Mouse (Mus musculus) kidney, postnatal 0 days (tissue): ENCODE measurements around the gene Flrt1. TPM values are rescaled to one million over a fixed set of nuclear protein-coding genes. Genes with fewer than 3 reads are reported as not detected.
A peak's percentile ranks its signal among the peaks of the same experiment; 100 is the strongest.
"Not testable (repeated sequence)": the region's sequence is repeated elsewhere in the genome, so short reads cannot be mapped to it uniquely, and the experiment has no call there.

Experiments
- ATAC-seq: fragments of 200-750 bp; cut with Nextera tagmentation; replicated peaks from 2 replicates; pipeline ENCODE4 v1.8.0; 2017; ENCODE audit warnings: low read depth, moderate number of reproducible peaks, moderate TSS enrichment, moderate library complexity; ENCODE audit not compliant: low FRiP score
- DNase-seq: peaks from one replicate; pipeline ENCODE4 v3.0.0-alpha.2; 2016; ENCODE audit warnings: low spot score
- H3K27ac ChIP-seq: fragments of 300-500 bp; sonication (generic); 2 replicates; pipeline ENCODE4 v1.5.1; 2014; ENCODE audit warnings: mild to moderate bottlenecking
- H3K27me3 ChIP-seq: fragments of 300-500 bp; sonication (generic); 2 replicates; pipeline ENCODE4 v1.6.1; 2014; ENCODE audit warnings: low read length, mixed read lengths; ENCODE audit not compliant: insufficient read depth
- H3K36me3 ChIP-seq: fragments of 300-500 bp; sonication (generic); 2 replicates; pipeline ENCODE4 v1.6.1; 2014; ENCODE audit warnings: low read length, mixed read lengths; ENCODE audit not compliant: insufficient read depth
- H3K4me1 ChIP-seq: fragments of 300-500 bp; sonication (generic); replicated peaks from 2 replicates; pipeline ENCODE4 v1.6.1; 2014; ENCODE audit warnings: antibody characterized with exemption, low read length, mixed read lengths; ENCODE audit not compliant: insufficient read depth
- H3K4me2 ChIP-seq: fragments of 300-500 bp; sonication (generic); 2 replicates; pipeline ENCODE4 v1.6.1; 2014; ENCODE audit warnings: mild to moderate bottlenecking, low read length, moderate library complexity, mixed read lengths
- H3K4me3 ChIP-seq: fragments of 300-500 bp; sonication (generic); replicated peaks from 2 replicates; pipeline ENCODE4 v1.5.1; 2014; ENCODE audit warnings: low read depth, low read length
- H3K9ac ChIP-seq: fragments of 300-500 bp; sonication (generic); 2 replicates; pipeline ENCODE4 v1.6.1; 2014; ENCODE audit warnings: low read depth, low read length
- H3K9me3 ChIP-seq: fragments of 300-500 bp; sonication (generic); replicated peaks from 2 replicates; pipeline ENCODE4 v1.6.1; 2016; ENCODE audit warnings: low read length, inconsistent platforms, mixed read lengths
- CTCF ChIP-seq: IDR thresholded peaks from 2 replicates; pipeline ENCODE4 v1.5.1; 2016; ENCODE audit warnings: antibody characterized with exemption, low read depth, mild to moderate bottlenecking, moderate library complexity
- WGBS: fragments of 180-500 bp; shearing (Covaris S2); extraction: QIAGEN DNeasy Blood & Tissue Kit; methylation state at CpG from one replicate; pipeline ENCODE4 v1.1.7; 2014; 5-methylcytosine and 5-hydroxymethylcytosine counted together
- polyA plus RNA-seq: library from polyadenylated mRNA; unstranded; fragments of >200 nt; fragmentation: Nextera tagmentation; extraction: Ambion mirVana; gene quantifications from 2 replicates; pipeline ENCODE4 v1.2.1, GENCODE M21; 2015

Flrt1 gene
- polyA plus RNA-seq, 1 experiment from 2014 or later = 4.8 TPM

DNA sequence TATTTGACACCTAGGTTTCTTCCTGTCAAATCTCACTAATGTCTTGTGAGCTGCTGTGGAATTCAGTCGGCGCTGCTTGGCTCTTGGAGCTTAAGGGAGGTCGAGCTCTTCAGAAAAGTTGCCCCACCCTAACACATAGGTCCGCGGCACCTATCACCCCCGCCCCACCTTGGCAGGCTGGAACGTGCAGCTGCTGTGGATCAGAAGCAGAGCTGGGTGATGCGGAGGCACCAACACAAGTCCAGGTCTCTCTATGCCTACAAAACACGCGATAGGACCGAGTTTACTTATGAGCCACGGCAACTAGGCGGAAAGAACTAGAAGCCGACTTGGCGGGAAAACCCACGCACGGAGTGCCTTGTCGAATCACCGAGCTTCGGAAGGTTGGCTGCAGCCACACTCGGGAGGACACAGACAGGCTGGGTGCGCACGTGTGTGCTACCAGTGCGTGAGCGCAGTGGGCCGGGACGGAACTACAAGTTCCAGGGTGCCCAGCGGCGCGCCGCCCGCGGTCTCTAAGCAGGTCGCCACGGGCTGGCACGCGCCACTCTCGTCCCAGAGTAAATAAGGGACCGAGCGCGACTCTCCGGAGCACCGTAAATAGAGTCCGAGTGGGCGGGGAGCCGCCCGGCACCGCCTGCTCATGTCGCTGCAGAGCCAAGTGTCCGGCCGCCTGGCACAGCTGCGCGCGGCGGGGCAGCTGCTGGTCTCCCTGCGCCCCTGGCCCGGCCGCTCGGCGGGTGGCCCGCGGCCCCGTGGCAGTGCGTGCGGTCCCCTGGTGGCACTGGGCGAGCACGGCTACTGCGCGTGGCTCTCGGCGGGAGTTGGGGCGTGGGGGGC lies 49.1 kb downstream of the Flrt1 start, which contains the start of gene Macrod1:
TSS of gene Macrod1 (plus strand) at position 563 of the 840 bp plus-strand sequence.
- no peaks in the 10 kb centered on the region for H3K9me3 ChIP-seq
- H3K4me1 ChIP-seq = peaks cover 15% of the 10 kb centered on the region; the same call in 1 of the 2 replicates
- TF ChIP-seq CTCF = no peak
- peak within 1 kb of the TSS; percentile 60 for H3K4me3 ChIP-seq
- H3K9ac ChIP-seq = peak within 1 kb of the TSS; percentile 63
- 1% methylated on average over 72 of the region's 72 CpGs for WGBS
- ATAC-seq (peak; percentile 72), DNase-seq (peak; percentile 57)
- no peaks in the 10 kb centered on the region for H3K36me3 ChIP-seq
- peak within 1 kb of the TSS; percentile 99 for H3K4me2 ChIP-seq
- peak within 1 kb of the TSS; percentile 65 for H3K27ac ChIP-seq
- no peaks in the 10 kb centered on the region for H3K27me3 ChIP-seq

DNA sequence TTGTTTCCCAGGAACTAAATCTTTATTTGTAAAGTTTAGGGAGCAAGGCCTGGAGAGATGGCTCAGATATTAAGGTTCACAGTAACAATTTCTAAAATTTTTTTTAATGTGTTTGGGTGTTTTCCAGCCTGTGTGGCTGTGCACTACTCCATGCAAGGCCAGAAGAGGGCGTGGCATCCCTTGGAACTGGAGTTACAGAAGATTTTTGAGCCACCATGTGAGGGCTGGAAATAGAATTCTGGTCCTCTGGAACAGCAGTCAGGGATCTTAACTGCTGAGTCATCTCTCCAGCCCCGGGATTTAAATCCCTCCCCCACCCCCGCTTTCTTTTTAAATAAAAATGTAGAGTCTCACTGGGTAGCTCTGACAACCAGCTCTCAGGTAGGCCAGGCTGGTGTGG lies 50.4 kb downstream of the Flrt1 start:
- WGBS = 36% methylated on average over 3 of the region's 3 CpGs
- Histone ChIP-seq H3K9ac (no peak overlapping the region), H3K27ac (peak overlapping the region; percentile 37), H3K27me3 (no peaks in the 10 kb centered on the region), H3K4me1 (peaks cover 15% of the 10 kb centered on the region; the same call in 1 of the 2 replicates), H3K9me3 (no peaks in the 10 kb centered on the region), H3K4me3 (no peak overlapping the region), H3K36me3 (no peaks in the 10 kb centered on the region), H3K4me2 (no peak overlapping the region)
- no peak for ATAC-seq
- DNase-seq = peak; percentile 49
- peak; percentile 27; the same call in 1 of the 2 replicates for TF ChIP-seq CTCF

- DNase-seq (peak; percentile 65), ATAC-seq (no peak)
- H3K4me2 ChIP-seq = no peak overlapping the region
- H3K9ac ChIP-seq = no peak overlapping the region
- TF ChIP-seq CTCF = no peak
- H3K27me3 ChIP-seq = no peaks in the 10 kb centered on the region
- H3K4me3 ChIP-seq = no peak overlapping the region
- no peaks in the 10 kb centered on the region for H3K36me3 ChIP-seq
- H3K27ac ChIP-seq = peak overlapping the region; percentile 37
- H3K9me3 ChIP-seq = no peaks in the 10 kb centered on the region
- 37% methylated on average over 10 of the region's 10 CpGs for WGBS
- H3K4me1 ChIP-seq = peaks cover 15% of the 10 kb centered on the region; the same call in 1 of the 2 replicates
These were observed 50.8 kb downstream of the Flrt1 start for GRCm38 (mm10) chr19:7054772-7055171.

GRCm38 (mm10) chr19:7053382-7053781 lies 52.1 kb downstream of the Flrt1 start:
- not testable (repeated sequence) for ATAC-seq
- 80% methylated on average over 4 of the region's 4 CpGs for WGBS

DNA sequence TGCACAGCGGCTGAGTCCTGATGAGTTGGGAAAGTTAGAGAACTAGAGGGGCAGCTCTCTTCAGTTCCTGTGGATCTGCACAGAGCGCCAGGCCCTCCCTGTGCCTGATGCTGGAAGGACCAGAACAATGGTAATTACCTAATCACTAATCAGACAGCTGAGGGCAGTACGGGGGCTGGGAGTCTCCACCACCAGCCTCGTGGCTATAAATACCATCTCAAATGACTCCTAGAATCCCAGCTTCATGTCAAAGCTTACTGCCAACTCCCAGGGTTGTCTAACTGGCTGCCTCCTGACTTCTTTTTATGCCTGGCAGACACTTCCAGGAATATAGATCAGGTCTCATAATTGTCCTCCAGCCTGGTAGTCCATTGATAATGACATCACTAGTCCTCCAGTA lies 60.8 kb downstream of the Flrt1 start:
- TF ChIP-seq CTCF = no peak
- no peak for DNase-seq

More at GRCm38 (mm10) chr19:7053382-7053781, 52.1 kb downstream of the Flrt1 start:
- H3K36me3 ChIP-seq, H3K4me3 ChIP-seq, DNase-seq, H3K27ac ChIP-seq, H3K9me3 ChIP-seq, H3K4me2 ChIP-seq, H3K9ac ChIP-seq, H3K27me3 ChIP-seq: not testable (repeated sequence)
- peaks cover 12% of the 10 kb centered on the region; the same call in 1 of the 2 replicates for H3K4me1 ChIP-seq

DNA sequence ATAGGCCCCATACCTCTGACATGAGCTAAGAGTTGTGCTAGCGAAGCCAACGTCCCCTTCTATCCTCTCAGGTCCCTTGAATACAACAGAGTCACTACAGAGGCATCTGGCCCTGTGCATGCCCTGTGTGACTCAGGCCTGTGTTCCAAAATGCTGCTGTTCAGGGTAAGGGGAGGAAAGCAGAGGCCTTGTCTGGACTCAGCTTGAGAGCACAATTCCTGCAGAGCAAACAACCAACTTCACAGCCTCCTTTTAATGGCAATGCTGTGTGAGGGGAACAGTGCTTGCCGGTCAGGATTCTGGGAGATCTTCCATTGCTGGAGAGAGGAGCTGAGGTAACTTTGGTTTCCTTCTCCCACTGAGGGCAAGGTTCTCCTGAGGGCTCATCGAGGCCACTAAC lies 61.2 kb downstream of the Flrt1 start:
- Histone ChIP-seq H3K9me3 (no peaks in the 10 kb centered on the region), H3K4me1 (no peaks in the 10 kb centered on the region), H3K9ac (no peak overlapping the region), H3K27ac (no peak overlapping the region), H3K36me3 (no peaks in the 10 kb centered on the region), H3K4me2 (no peak overlapping the region), H3K4me3 (no peak overlapping the region), H3K27me3 (no peaks in the 10 kb centered on the region)
- ATAC-seq = no peak
- no peak for DNase-seq
- WGBS = 42% methylated on average over 4 of the region's 4 CpGs
- no peak for TF ChIP-seq CTCF

More for the DNA sequence above, 60.8 kb downstream of the Flrt1 start:
- H3K9me3 ChIP-seq = no peaks in the 10 kb centered on the region
- ATAC-seq = no peak
- no peak overlapping the region for H3K4me2 ChIP-seq
- H3K4me1 ChIP-seq = no peaks in the 10 kb centered on the region
- H3K27ac ChIP-seq = no peak overlapping the region
- WGBS = 22% methylated on average over 4 of the region's 4 CpGs
- no peaks in the 10 kb centered on the region for H3K36me3 ChIP-seq
- no peak overlapping the region for H3K9ac ChIP-seq
- H3K4me3 ChIP-seq = no peak overlapping the region
- no peaks in the 10 kb centered on the region for H3K27me3 ChIP-seq

Other genes starting within 250 kb of the Flrt1 start
- gene Ccdc88b, start 247.5 kb downstream of the Flrt1 start, polyA plus RNA-seq = 0.73 and 0.87 TPM in 2 replicates
- 137 and 142 TPM in 2 replicates for gene Trmt112, start 196.0 kb downstream of the Flrt1 start, polyA plus RNA-seq
- 822 and 884 TPM in 2 replicates for gene Prdx5, start 195.6 kb downstream of the Flrt1 start, polyA plus RNA-seq
- 22.7 and 23.0 TPM in 2 replicates for gene Esrra, start 183.9 kb downstream of the Flrt1 start, polyA plus RNA-seq
- 3.9 and 4.0 TPM in 2 replicates for gene Catsperz, start 180.3 kb downstream of the Flrt1 start, polyA plus RNA-seq
- 0.46 and 0.69 TPM in 2 replicates for gene Kcnk4, start 171.2 kb downstream of the Flrt1 start, polyA plus RNA-seq
- gene Bad, start 163.9 kb downstream of the Flrt1 start, polyA plus RNA-seq = 75.8 and 76.5 TPM in 2 replicates
- 32.6 and 33.1 TPM in 2 replicates for gene Gpr137, start 163.2 kb downstream of the Flrt1 start, polyA plus RNA-seq
- 144 and 174 TPM in 2 replicates for gene Ppp1r14b, start 130.8 kb downstream of the Flrt1 start, polyA plus RNA-seq
- gene Plcb3, start 129.3 kb downstream of the Flrt1 start, polyA plus RNA-seq = 24.6 and 28.5 TPM in 2 replicates
- 128 and 129 TPM in 2 replicates for gene Fkbp2, start 125.2 kb downstream of the Flrt1 start, polyA plus RNA-seq
- 52.8 and 56.6 TPM in 2 replicates for gene Vegfb, start 118.1 kb downstream of the Flrt1 start, polyA plus RNA-seq
- gene Dnajc4, start 113.2 kb downstream of the Flrt1 start, polyA plus RNA-seq = 30.7 and 32.1 TPM in 2 replicates
- gene Nudt22, start 109.6 kb downstream of the Flrt1 start, polyA plus RNA-seq = 39.0 and 40.8 TPM in 2 replicates
- 14.5 and 14.7 TPM in 2 replicates for gene Trpt1, start 109.6 kb downstream of the Flrt1 start, polyA plus RNA-seq
- gene Fermt3, start 86.3 kb downstream of the Flrt1 start, polyA plus RNA-seq = 3.5 and 4.3 TPM in 2 replicates
- 131 and 149 TPM in 2 replicates for gene Stip1, start 65.8 kb downstream of the Flrt1 start, polyA plus RNA-seq
- gene Macrod1, start 48.9 kb downstream of the Flrt1 start, polyA plus RNA-seq = 28.0 and 35.5 TPM in 2 replicates
- gene Otub1, start 100.6 kb upstream of the Flrt1 start, polyA plus RNA-seq = 197 and 209 TPM in 2 replicates
- 2,325 and 2,471 TPM in 2 replicates for gene Cox8a, start 111.9 kb upstream of the Flrt1 start, polyA plus RNA-seq
- 47.3 and 55.8 TPM in 2 replicates for gene Naa40, start 135.5 kb upstream of the Flrt1 start, polyA plus RNA-seq
- gene Rcor2, start 161.6 kb upstream of the Flrt1 start, polyA plus RNA-seq = 4.9 and 6.3 TPM in 2 replicates
- 32.9 and 35.5 TPM in 2 replicates for gene Mark2, start 236.1 kb upstream of the Flrt1 start, polyA plus RNA-seq